Comparison of ENCODE assay signal across 21 mouse cellular contexts in genomic region chr2:5099176-5099575, GRCm38 (mm10). TPM values are rescaled to one million over a fixed set of nuclear protein-coding genes. Genes with fewer than 3 reads are reported as not detected.
A peak's percentile ranks its signal among the peaks of the same experiment; 100 is the strongest.
DNase-seq lines count a peak whose midpoint lies in the region; ATAC-seq lines count a peak whose summit lies in the region.
"Had no signal": no experiment of that assay in that cellular context is flagged by ENCODE, and none has a peak within 500 bp of the region (broad histone marks: within the 10 kb centered on the region; RNA-seq: fewer than 3 reads in every experiment).

No protein-coding gene starts in this region.

- H3K4me3 ChIP-seq in hindbrain, embryonic 14.5 days (replicated peaks; ENCODE audit: low read length), result no peak overlapping the region
- no peak overlapping the region for H3K4me3 ChIP-seq in hindbrain, embryonic 13.5 days
- no peak overlapping the region for H3K4me3 ChIP-seq in embryonic facial prominence, embryonic 13.5 days
- no peak overlapping the region for H3K4me3 ChIP-seq in liver, embryonic 12.5 days
- H3K4me3 ChIP-seq: forebrain, embryonic 13.5 days; hindbrain, embryonic 15.5 days had no signal

- H3K27me3 ChIP-seq in hindbrain, embryonic 14.5 days (ENCODE audit: control insufficient read depth, insufficient read depth, low read length), result no peaks in the 10 kb centered on the region
- no peaks in the 10 kb centered on the region for H3K27me3 ChIP-seq in hindbrain, embryonic 13.5 days
- H3K27me3 ChIP-seq in embryonic facial prominence, embryonic 13.5 days, result no peaks in the 10 kb centered on the region; the same call in 1 of the 2 replicates
- H3K27me3 ChIP-seq in liver, embryonic 12.5 days (replicated peaks), result peaks cover 30% of the 10 kb centered on the region
- H3K27me3 ChIP-seq: forebrain, embryonic 13.5 days; hindbrain, embryonic 15.5 days had no signal

- no peak overlapping the region for H3K27ac ChIP-seq in hindbrain, embryonic 14.5 days
- no peak overlapping the region for H3K27ac ChIP-seq in hindbrain, embryonic 13.5 days
- peak overlapping the region; percentile 78 for H3K27ac ChIP-seq in embryonic facial prominence, embryonic 13.5 days
- H3K27ac ChIP-seq in liver, embryonic 12.5 days, result no peak overlapping the region
- H3K27ac ChIP-seq: forebrain, embryonic 13.5 days; hindbrain, embryonic 15.5 days had no signal

- no peak overlapping the region for H3K4me2 ChIP-seq in hindbrain, embryonic 14.5 days (replicated peaks)
- no peak overlapping the region for H3K4me2 ChIP-seq in hindbrain, embryonic 13.5 days
- H3K4me2 ChIP-seq in embryonic facial prominence, embryonic 13.5 days, result peak overlapping the region; percentile 33
- H3K4me2 ChIP-seq in liver, embryonic 12.5 days, result no peak overlapping the region

- peaks cover 5% of the 10 kb centered on the region; the same call in 1 of the 2 replicates for H3K4me1 ChIP-seq in hindbrain, embryonic 14.5 days (replicated peaks; ENCODE audit: control insufficient read depth, insufficient read depth, low read length)
- peaks cover 20% of the 10 kb centered on the region for H3K4me1 ChIP-seq in hindbrain, embryonic 13.5 days (replicated peaks)
- peaks cover 28% of the 10 kb centered on the region for H3K4me1 ChIP-seq in embryonic facial prominence, embryonic 13.5 days
- H3K4me1 ChIP-seq in liver, embryonic 12.5 days, result no peaks in the 10 kb centered on the region

- DNase-seq in hindbrain, embryonic 14.5 days (ENCODE audit: low spot score), result peak; percentile 22
- DNase-seq in 3T3-L1 (ENCODE audit: low read depth, low spot score) (peak; percentile 19), NIH3T3 (ENCODE audit: low read depth) (peak; percentile 77)
- no peak for DNase-seq in right cerebral cortex, postnatal 25 days
- DNase-seq: adrenal gland, postnatal 10 days; B cell, adult 2 months; cerebellum, adult 11-12 months; cerebellum, adult 9-10 months; cerebellum, postnatal 25 days; forebrain, postnatal 0 days; gastrocnemius, postnatal 25 days; heart, postnatal 14 days; kidney, adult 11 months had no signal

- no peak overlapping the region for H3K9ac ChIP-seq in hindbrain, embryonic 14.5 days
- H3K9ac ChIP-seq in hindbrain, embryonic 13.5 days, result no peak overlapping the region
- no peak overlapping the region for H3K9ac ChIP-seq in embryonic facial prominence, embryonic 13.5 days
- H3K9ac ChIP-seq in liver, embryonic 12.5 days, result no peak overlapping the region
- H3K9ac ChIP-seq: forebrain, embryonic 13.5 days; hindbrain, embryonic 15.5 days had no signal

- H3K9me3 ChIP-seq in hindbrain, embryonic 14.5 days (ENCODE audit: control insufficient read depth, low read length), result no peaks in the 10 kb centered on the region
- H3K9me3 ChIP-seq in hindbrain, embryonic 13.5 days, result no peaks in the 10 kb centered on the region
- H3K9me3 ChIP-seq in embryonic facial prominence, embryonic 13.5 days, result no peaks in the 10 kb centered on the region
- H3K9me3 ChIP-seq in liver, embryonic 12.5 days (replicated peaks), result no peaks in the 10 kb centered on the region
- H3K9me3 ChIP-seq: forebrain, embryonic 13.5 days; G1E; hindbrain, embryonic 15.5 days had no signal

- H3K36me3 ChIP-seq in hindbrain, embryonic 14.5 days (replicated peaks; ENCODE audit: control insufficient read depth, insufficient read depth), result no peaks in the 10 kb centered on the region
- no peaks in the 10 kb centered on the region for H3K36me3 ChIP-seq in hindbrain, embryonic 13.5 days
- H3K36me3 ChIP-seq in embryonic facial prominence, embryonic 13.5 days, result no peaks in the 10 kb centered on the region
- no peaks in the 10 kb centered on the region for H3K36me3 ChIP-seq in liver, embryonic 12.5 days
- H3K36me3 ChIP-seq: G1E; hindbrain, embryonic 15.5 days had no signal

- ATAC-seq in hindbrain, embryonic 14.5 days (ENCODE audit: low FRiP score), result no peak
- no peak for ATAC-seq in hindbrain, embryonic 13.5 days (ENCODE audit: low FRiP score)
- peak; percentile 4; the same call in 1 of the 2 replicates for ATAC-seq in embryonic facial prominence, embryonic 13.5 days (ENCODE audit: insufficient number of reproducible peaks, insufficient read depth, low FRiP score, low TSS enrichment, low read depth)
- no peak for ATAC-seq in liver, embryonic 12.5 days
- ATAC-seq in cerebellum, adult (ENCODE audit: insufficient number of reproducible peaks, low FRiP score, low TSS enrichment), result no peak
- ATAC-seq: CD4-positive, CD25-positive, alpha-beta regulatory T cell, adult 4 months; forebrain, postnatal 0 days had no signal

- 79% methylated on average over 6 of the region's 6 CpGs for WGBS in hindbrain, embryonic 14.5 days
- WGBS in hindbrain, embryonic 13.5 days, result 71% methylated on average over 6 of the region's 6 CpGs
- WGBS in embryonic facial prominence, embryonic 13.5 days, result 26% methylated on average over 6 of the region's 6 CpGs
- WGBS in liver, embryonic 12.5 days (ENCODE audit: insufficient replicate concordance), result 66% methylated on average over 6 of the region's 6 CpGs

RNA-seq across cellular contexts. Expression of gene Optn, which starts 35.3 kb away (rescaled TPM):
- polyA plus RNA-seq in hindbrain, embryonic 14.5 days (2014; fragmentation: Nextera tagmentation; extraction: Ambion mirVana), result 18.0 and 20.7 TPM in 2 replicates
- 9.1 and 11.1 TPM in 2 replicates for polyA plus RNA-seq in hindbrain, embryonic 13.5 days (2015; fragmentation: Nextera tagmentation; extraction: Ambion mirVana)
- 5.4 and 5.6 TPM in 2 replicates for polyA plus RNA-seq in embryonic facial prominence, embryonic 13.5 days (2015; fragmentation: Nextera tagmentation; extraction: Ambion mirVana)
- polyA plus RNA-seq in liver, embryonic 12.5 days (2016; fragmentation: Nextera tagmentation; extraction: Ambion mirVana), result 18.5 and 18.7 TPM in 2 replicates

RNA-seq across cellular contexts. Expression of gene Ccdc3, which starts 38.4 kb away (rescaled TPM):
- 13.9 and 16.6 TPM in 2 replicates for polyA plus RNA-seq in hindbrain, embryonic 14.5 days (2014; fragmentation: Nextera tagmentation; extraction: Ambion mirVana)
- polyA plus RNA-seq in hindbrain, embryonic 13.5 days (2015; fragmentation: Nextera tagmentation; extraction: Ambion mirVana), result 11.3 and 12.5 TPM in 2 replicates
- polyA plus RNA-seq in embryonic facial prominence, embryonic 13.5 days (2015; fragmentation: Nextera tagmentation; extraction: Ambion mirVana), result 26.6 and 38.3 TPM in 2 replicates
- polyA plus RNA-seq in liver, embryonic 12.5 days (2016; fragmentation: Nextera tagmentation; extraction: Ambion mirVana), result 10.2 and 13.9 TPM in 2 replicates
- polyA plus RNA-seq: CD4-positive, CD25-positive, alpha-beta regulatory T cell, adult 4 months; G1E had no signal
